Mouse (Mus musculus) v-Abl transformed pro-B cells (cell line): ENCODE results near the gene Bmi1.

Source experiments
- in situ Hi-C, 2 experiments: fragments of 400-800 bp; cut with MboI; formaldehyde crosslinking; loops; one replicate each; pipeline ENCODE4 v1.15.1; 2025; ENCODE audit not compliant: unreplicated experiment in 2 of 2

Bmi1 gene

GRCm38 (mm10) chr2:18699401-18699990 is 22.7 kb downstream of the Bmi1 start:
- in situ Hi-C loops = loop anchor here (10.0 to 25.0 kb wide), 5 partner anchors 263 to 938 kb away; partner anchors contain the start of genes Dnajc1 (in 1 of the 2) and Mllt10 (in 1 of the 2)

DNA sequence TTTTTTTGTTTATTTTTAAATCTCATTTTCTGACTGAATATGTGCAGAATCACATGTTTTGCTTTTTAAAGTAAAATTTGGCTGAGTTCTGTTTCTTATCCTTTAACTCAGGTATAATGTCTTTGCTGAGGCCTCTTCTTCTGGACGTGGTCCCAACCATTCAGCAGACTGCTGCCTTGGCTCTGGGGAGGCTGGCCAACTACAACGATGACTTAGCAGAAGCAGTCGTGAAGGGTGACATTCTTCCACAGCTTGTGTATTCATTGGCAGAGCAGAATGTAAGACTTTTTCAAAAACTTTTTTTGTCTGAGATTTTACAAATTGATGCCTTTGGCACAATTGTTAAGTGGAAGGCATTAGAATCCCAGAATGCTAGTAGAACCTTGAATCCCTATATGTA is 33.5 kb downstream of the Bmi1 start:
- in situ Hi-C loops = loop anchor here in 1 of 2 experiments (10.0 kb wide), 1 partner anchor 126 kb away; no protein-coding TSS in a partner anchor

- in situ Hi-C loops = loop anchor here in 1 of 2 experiments (10.0 kb wide), 1 partner anchor 128 kb away; no protein-coding TSS in a partner anchor
These were observed 36.3 kb downstream of the Bmi1 start for GRCm38 (mm10) chr2:18713071-18713470.

DNA sequence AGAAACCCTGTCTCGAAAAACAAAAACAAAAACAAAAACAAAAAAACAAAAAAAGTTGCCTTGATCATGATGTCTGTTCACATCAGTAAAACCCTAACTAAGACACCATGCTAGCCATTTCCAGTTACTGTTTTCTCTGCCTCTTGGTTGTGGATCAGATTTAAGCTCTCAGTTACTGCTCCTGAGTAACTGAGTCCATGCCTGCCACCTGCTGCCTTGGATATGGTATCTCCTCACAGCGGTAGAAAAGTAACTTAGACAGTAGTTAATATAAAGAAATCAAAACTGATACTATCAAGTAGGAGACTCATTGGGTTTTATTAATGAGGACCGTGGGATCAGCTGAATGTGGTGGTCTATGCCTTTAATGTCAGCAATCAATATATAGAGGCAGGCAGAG is 37.5 kb downstream of the Bmi1 start:
- in situ Hi-C loops = loop anchor here in 1 of 2 experiments (10.0 kb wide), 1 partner anchor 130 kb away; no protein-coding TSS in a partner anchor

- in situ Hi-C loops = loop anchor here in 1 of 2 experiments (10.0 kb wide), 1 partner anchor 134 kb away; no protein-coding TSS in a partner anchor
These were observed 41.7 kb downstream of the Bmi1 start for GRCm38 (mm10) chr2:18718521-18718920.

DNA sequence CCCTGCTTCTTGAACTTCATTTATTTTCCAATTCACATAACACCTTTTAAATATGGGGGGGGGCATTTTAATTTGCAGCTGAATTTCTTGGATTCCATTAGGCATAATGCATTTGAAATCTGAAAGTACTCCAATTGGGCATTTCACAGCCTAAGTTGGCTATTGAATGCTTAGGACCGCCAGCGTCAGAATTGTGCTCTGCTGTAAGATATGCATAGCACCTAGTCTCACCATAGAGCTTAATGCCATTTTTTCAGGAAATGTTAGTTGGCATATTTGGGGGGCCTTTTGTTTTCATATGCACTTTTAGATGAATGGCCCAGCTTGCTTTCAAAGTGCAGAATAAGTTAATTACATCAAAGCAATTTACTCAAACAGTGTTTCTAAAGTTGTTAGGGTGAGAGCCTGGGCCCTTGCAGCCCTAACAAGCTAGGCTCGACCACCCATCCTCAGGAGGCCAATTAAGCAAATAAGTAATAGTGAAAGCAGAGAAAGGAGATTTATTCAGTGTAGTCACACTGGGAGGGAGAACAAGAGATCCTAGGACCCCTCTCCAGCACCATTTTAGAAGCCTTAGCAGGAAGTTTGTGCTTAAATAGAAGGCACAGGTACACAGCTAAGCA is 45.5 kb downstream of the Bmi1 start:
- in situ Hi-C loops = no loop called here

DNA sequence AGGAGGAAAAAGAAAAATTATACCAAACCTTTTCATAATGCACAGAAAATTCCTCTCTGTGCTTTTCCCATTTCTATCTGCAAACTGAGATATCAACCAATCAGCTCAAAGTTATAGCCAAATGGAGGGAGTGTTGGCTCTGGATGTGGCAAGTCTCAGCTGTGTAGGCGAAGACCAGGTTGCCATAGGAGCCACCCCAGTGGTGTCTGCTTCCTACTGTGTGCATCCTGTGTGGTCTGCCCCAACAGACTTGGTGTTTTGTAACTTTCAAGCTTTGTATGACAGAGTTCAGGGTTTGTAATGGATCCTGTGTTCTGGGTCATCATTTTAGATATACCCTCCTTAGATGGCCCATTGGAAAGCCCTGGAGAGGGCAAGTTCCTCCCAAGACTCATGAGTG is 47.6 kb downstream of the Bmi1 start:
- in situ Hi-C loops = no loop called here

- in situ Hi-C loops = no loop called here
These were observed 49.1 kb downstream of the Bmi1 start for GRCm38 (mm10) chr2:18725880-18726279.

DNA sequence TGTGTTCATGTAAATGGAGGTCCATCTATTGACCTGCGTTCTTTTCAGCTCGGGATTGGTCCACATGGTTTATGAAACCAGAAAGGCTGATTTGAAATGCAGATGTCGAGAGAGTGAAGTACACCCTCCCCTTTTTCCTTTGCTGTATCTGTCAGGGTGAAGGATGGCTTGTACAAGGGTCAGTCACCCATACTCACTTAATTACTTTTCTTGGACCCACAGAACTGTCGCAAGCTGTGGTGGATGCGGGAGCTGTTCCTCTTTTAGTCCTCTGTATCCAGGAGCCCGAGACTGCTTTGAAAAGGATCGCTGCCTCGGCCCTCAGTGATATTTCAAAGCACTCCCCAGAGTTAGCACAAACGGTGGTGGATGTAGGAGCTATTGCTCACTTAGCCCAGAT is 54.9 kb downstream of the Bmi1 start:
- in situ Hi-C loops = no loop called here

GRCm38 (mm10) chr2:18734394-18735127 is 57.7 kb downstream of the Bmi1 start:
- in situ Hi-C loops = no loop called here
